Mouse (Mus musculus) hindbrain, embryonic 11.5 days (tissue): Measurements from ENCODE around the gene Polr2j. TPM values are rescaled to one million over a fixed set of nuclear protein-coding genes. Genes with fewer than 3 reads are reported as not detected.

Experiments used
- ATAC-seq: fragments of 200-750 bp; cut with Nextera tagmentation; 2 replicates; pipeline ENCODE4 v1.8.0; 2017; ENCODE audit warnings: mild to moderate bottlenecking, moderate TSS enrichment, moderate library complexity; ENCODE audit not compliant: low FRiP score
- DNase-seq: peaks from one replicate; pipeline ENCODE4 v3.0.0-alpha.2; 2015; ENCODE audit warnings: low spot score
- H3K27ac ChIP-seq: fragments of 300-500 bp; sonication (generic); 2 replicates; pipeline ENCODE4 v1.5.1; 2014; ENCODE audit warnings: mild to moderate bottlenecking, low read depth, low read length
- H3K27me3 ChIP-seq: fragments of 300-500 bp; sonication (generic); 2 replicates; pipeline ENCODE4 v1.6.1; 2014; ENCODE audit warnings: mild to moderate bottlenecking, low read length, moderate library complexity, mixed read lengths; ENCODE audit not compliant: control insufficient read depth, insufficient read depth
- H3K36me3 ChIP-seq: fragments of 300-500 bp; sonication (generic); 2 replicates; pipeline ENCODE4 v1.6.1; 2014; ENCODE audit warnings: mild to moderate bottlenecking, low read length, moderate library complexity, mixed read lengths; ENCODE audit not compliant: control insufficient read depth, insufficient read depth
- H3K4me1 ChIP-seq: fragments of 300-500 bp; sonication (generic); replicated peaks from 2 replicates; pipeline ENCODE4 v1.6.1; 2014; ENCODE audit warnings: low read length, mixed read lengths; ENCODE audit not compliant: control insufficient read depth, insufficient read depth
- H3K4me2 ChIP-seq: fragments of 300-500 bp; sonication (generic); replicated peaks from 2 replicates; pipeline ENCODE4 v1.6.1; 2014; ENCODE audit warnings: mild to moderate bottlenecking, low read depth, low read length
- H3K4me3 ChIP-seq: fragments of 300-500 bp; sonication (generic); 2 replicates; pipeline ENCODE4 v1.5.1; 2014; ENCODE audit warnings: low read depth, low read length
- H3K9ac ChIP-seq: fragments of 300-500 bp; sonication (generic); 2 replicates; pipeline ENCODE4 v1.6.1; 2014; ENCODE audit warnings: low read depth, low read length
- H3K9me3 ChIP-seq: fragments of 300-500 bp; sonication (generic); 2 replicates; pipeline ENCODE4 v1.6.1; 2016; ENCODE audit warnings: low read length; ENCODE audit not compliant: control insufficient read depth
- WGBS: fragments of 180-500 bp; shearing (Covaris S2); extraction: QIAGEN DNeasy Blood & Tissue Kit; methylation state at CpG from one replicate; pipeline ENCODE4 v1.1.7; 2014; 5-methylcytosine and 5-hydroxymethylcytosine counted together
- polyA plus RNA-seq: library from polyadenylated mRNA; unstranded; fragments of >200 nt; fragmentation: Nextera tagmentation; extraction: Ambion mirVana; gene quantifications from 2 replicates; pipeline ENCODE4 v1.2.1, GENCODE M21; 2014

The Polr2j gene
- polyA plus RNA-seq, 1 experiment from 2014 or later = 238 TPM

- DNase-seq (peak; percentile 98), ATAC-seq (peak; percentile 88)
- under 1% methylated on average over 59 of the region's 60 CpGs for WGBS
- no peaks in the 10 kb centered on the region; the same call in 1 of the 2 replicates for H3K4me1 ChIP-seq
- H3K9me3 ChIP-seq = no peaks in the 10 kb centered on the region
- H3K36me3 ChIP-seq = peaks cover 2% of the 10 kb centered on the region; the same call in 1 of the 2 replicates
- H3K4me2 ChIP-seq = peak within 1 kb of the TSS; percentile 78
- H3K27ac ChIP-seq = no peak within 1 kb of the TSS
- peak within 1 kb of the TSS; percentile 75 for H3K4me3 ChIP-seq
- H3K27me3 ChIP-seq = no peaks in the 10 kb centered on the region
- H3K9ac ChIP-seq = peak within 1 kb of the TSS; percentile 79
These were observed 19.3 kb downstream of the Polr2j start, which contains the start of the genes Lrwd1 and Alkbh4 for GRCm38 (mm10) chr5:136135571-136136291. TSS of gene Lrwd1 (minus strand) at chr5:136136074. TSS of gene Alkbh4 (plus strand) at chr5:136136146.

GRCm38 (mm10) chr5:136136292-136136990 lies 20.0 kb downstream of the Polr2j start:
- Histone ChIP-seq H3K27ac (no peak overlapping the region), H3K4me1 (no peaks in the 10 kb centered on the region; the same call in 1 of the 2 replicates), H3K4me2 (peak overlapping the region; percentile 78), H3K9ac (peak overlapping the region; percentile 79), H3K36me3 (peaks cover 7% of the 10 kb centered on the region; the same call in 1 of the 2 replicates), H3K4me3 (peak overlapping the region; percentile 75), H3K9me3 (no peaks in the 10 kb centered on the region), H3K27me3 (no peaks in the 10 kb centered on the region)
- ATAC-seq = no peak; the same call in 1 of the 2 replicates
- 11% methylated on average over 20 of the region's 20 CpGs for WGBS
- DNase-seq = peak; percentile 10

- H3K36me3 ChIP-seq = peaks cover 7% of the 10 kb centered on the region; the same call in 1 of the 2 replicates
- no peaks in the 10 kb centered on the region for H3K9me3 ChIP-seq
- H3K4me2 ChIP-seq = no peak overlapping the region
- H3K4me1 ChIP-seq = no peaks in the 10 kb centered on the region; the same call in 1 of the 2 replicates
- peak; percentile 75 for DNase-seq
- ATAC-seq = no peak
- 76% methylated on average over 13 of the region's 13 CpGs for WGBS
- H3K27me3 ChIP-seq = no peaks in the 10 kb centered on the region
- H3K9ac ChIP-seq = no peak overlapping the region
- no peak overlapping the region for H3K4me3 ChIP-seq
- no peak overlapping the region for H3K27ac ChIP-seq
These were observed 21.3 kb downstream of the Polr2j start for GRCm38 (mm10) chr5:136137658-136138274.

GRCm38 (mm10) chr5:136139393-136139792 lies 23.0 kb downstream of the Polr2j start:
- Histone ChIP-seq H3K27me3 (no peaks in the 10 kb centered on the region), H3K4me1 (no peaks in the 10 kb centered on the region; the same call in 1 of the 2 replicates), H3K36me3 (peaks cover 4% of the 10 kb centered on the region; the same call in 1 of the 2 replicates), H3K27ac (no peak overlapping the region), H3K4me3 (no peak overlapping the region), H3K9me3 (no peaks in the 10 kb centered on the region), H3K9ac (no peak overlapping the region), H3K4me2 (no peak overlapping the region)
- 93% methylated on average over 13 of the region's 13 CpGs for WGBS
- ATAC-seq (no peak), DNase-seq (no peak)

GRCm38 (mm10) chr5:136140057-136140482 lies 23.6 kb downstream of the Polr2j start:
- H3K4me1 ChIP-seq = no peaks in the 10 kb centered on the region; the same call in 1 of the 2 replicates
- no peak overlapping the region for H3K4me2 ChIP-seq
- H3K4me3 ChIP-seq = no peak overlapping the region
- no peaks in the 10 kb centered on the region for H3K9me3 ChIP-seq
- ATAC-seq (no peak), DNase-seq (no peak)
- H3K27me3 ChIP-seq = no peaks in the 10 kb centered on the region
- 95% methylated on average over 10 of the region's 10 CpGs for WGBS
- H3K36me3 ChIP-seq = peaks cover 4% of the 10 kb centered on the region; the same call in 1 of the 2 replicates
- no peak overlapping the region for H3K27ac ChIP-seq
- H3K9ac ChIP-seq = no peak overlapping the region

GRCm38 (mm10) chr5:136142746-136143145 lies 26.3 kb downstream of the Polr2j start:
- Histone ChIP-seq H3K4me1 (no peaks in the 10 kb centered on the region), H3K4me3 (no peak overlapping the region), H3K9me3 (no peaks in the 10 kb centered on the region), H3K9ac (no peak overlapping the region), H3K27ac (no peak overlapping the region), H3K4me2 (no peak overlapping the region), H3K36me3 (peaks cover 4% of the 10 kb centered on the region; the same call in 1 of the 2 replicates), H3K27me3 (no peaks in the 10 kb centered on the region)
- WGBS = 85% methylated on average over 5 of the region's 5 CpGs
- DNase-seq (no peak), ATAC-seq (no peak)

GRCm38 (mm10) chr5:136143161-136143755 lies 26.8 kb downstream of the Polr2j start:
- H3K27me3 ChIP-seq = no peaks in the 10 kb centered on the region
- no peak overlapping the region for H3K4me2 ChIP-seq
- 88% methylated on average over 6 of the region's 6 CpGs for WGBS
- H3K36me3 ChIP-seq = peaks cover 4% of the 10 kb centered on the region; the same call in 1 of the 2 replicates
- H3K9ac ChIP-seq = no peak overlapping the region
- no peak overlapping the region for H3K27ac ChIP-seq
- H3K4me1 ChIP-seq = no peaks in the 10 kb centered on the region
- H3K9me3 ChIP-seq = no peaks in the 10 kb centered on the region
- no peak for ATAC-seq
- H3K4me3 ChIP-seq = no peak overlapping the region
- no peak for DNase-seq
